Mouse (Mus musculus) C2C12 (cell line): ENCODE measurements at regions not wholly inside any gene's neighbourhood (a gene's known extent, or its start where the extent isn't known, plus 50 kb on each side); places are given as distances from the start of the nearest gene placed in this dataset.

ENCODE experiments used
- CEBPB ChIP-seq: IDR thresholded peaks from one replicate; pipeline ENCODE4 v1.6.1; 2011; ENCODE audit warnings: low read depth, mild to moderate bottlenecking, control low read depth, moderate library complexity
- CTCF ChIP-seq: IDR thresholded peaks from one replicate; pipeline ENCODE4 v1.5.1; 2011; ENCODE audit not compliant: control insufficient read depth, insufficient read depth, insufficient read length
- FOSL1 ChIP-seq: IDR thresholded peaks from one replicate; pipeline ENCODE4 v1.8.0; 2011; ENCODE audit warnings: mild to moderate bottlenecking, low read length; ENCODE audit not compliant: poor library complexity, insufficient read depth, severe bottlenecking
- MAX ChIP-seq: IDR thresholded peaks from one replicate; pipeline ENCODE4 v1.6.1; 2011; ENCODE audit warnings: mild to moderate bottlenecking, control low read depth
- MYOD1 ChIP-seq: IDR thresholded peaks from one replicate; pipeline ENCODE4 v1.6.1; 2011; ENCODE audit warnings: low read depth; ENCODE audit not compliant: control insufficient read depth, insufficient read length
- USF1 ChIP-seq: IDR thresholded peaks from one replicate; pipeline ENCODE4 v1.6.1; 2011; ENCODE audit warnings: low read depth, mild to moderate bottlenecking, control low read depth, moderate library complexity

DNA sequence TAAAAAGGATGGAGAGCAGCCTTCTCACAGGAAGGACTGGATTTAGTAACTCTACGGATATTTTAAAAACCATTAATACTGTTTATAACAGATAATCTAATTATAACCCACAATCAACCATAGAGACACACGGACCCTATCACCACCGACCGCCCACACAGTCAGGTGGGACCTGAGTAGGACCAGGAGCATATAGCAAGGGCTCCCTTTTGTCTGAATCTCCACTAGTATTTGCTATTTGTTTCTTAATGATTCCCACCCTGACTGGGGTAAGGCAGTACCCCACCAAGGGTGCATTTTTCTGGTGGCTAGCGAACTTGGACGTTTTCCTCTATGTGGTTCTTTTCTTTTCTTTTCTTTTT is 79.4 kb upstream of the Tmem45b start:
- TF ChIP-seq MYOD1 = no peak
- no peak for TF ChIP-seq CTCF
- TF ChIP-seq MAX = no peak
- TF ChIP-seq FOSL1 = no peak
- TF ChIP-seq USF1 = no peak
- no peak for TF ChIP-seq CEBPB
